Comparison of ENCODE assay signal across 9 mouse cellular contexts in the genomic region with DNA sequence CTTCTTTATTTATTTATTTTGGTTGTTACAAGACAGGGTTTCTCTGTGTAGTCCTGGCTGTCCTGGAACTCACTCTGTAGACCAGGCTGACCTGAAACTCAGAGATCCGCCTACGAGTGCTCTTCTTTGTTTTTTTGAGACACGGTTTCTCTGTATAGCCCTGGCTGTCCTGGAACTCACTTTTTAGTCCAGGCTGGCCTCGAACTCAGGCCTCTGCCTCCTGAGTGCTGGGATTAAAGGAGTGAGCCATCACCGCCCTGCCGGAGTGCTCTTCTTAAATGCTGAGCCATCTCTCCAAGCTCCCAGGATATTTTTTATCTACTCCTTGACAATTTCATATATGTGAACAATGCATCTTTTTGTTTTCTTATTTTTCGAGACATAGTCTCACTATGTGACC. TPM values are rescaled to one million over a fixed set of nuclear protein-coding genes. Genes with fewer than 3 reads are reported as not detected.
DNase-seq lines count a peak whose midpoint lies in the region; ATAC-seq and TF ChIP-seq lines count a peak whose summit lies in the region.
"Had no signal": no experiment of that assay in that cellular context is flagged by ENCODE, and none has a peak within 500 bp of the region (broad histone marks: within the 10 kb centered on the region; RNA-seq: fewer than 3 reads in every experiment).

No protein-coding gene starts in this region.

- no peaks in the 10 kb centered on the region for H3K27me3 ChIP-seq in heart, embryonic 12.5 days (replicated peaks)
- H3K27me3 ChIP-seq in stomach, embryonic 14.5 days (ENCODE audit: control insufficient read depth, insufficient read depth, low read length): no peaks in the 10 kb centered on the region
- no peaks in the 10 kb centered on the region for H3K27me3 ChIP-seq in stomach, postnatal 0 days (ENCODE audit: control insufficient read depth, insufficient read depth, low read length)
- H3K27me3 ChIP-seq in liver, embryonic 12.5 days (replicated peaks): no peaks in the 10 kb centered on the region

- no peak overlapping the region for H3K9ac ChIP-seq in heart, embryonic 12.5 days
- H3K9ac ChIP-seq in stomach, embryonic 14.5 days (replicated peaks; ENCODE audit: low read depth, low read length): no peak overlapping the region
- H3K9ac ChIP-seq in stomach, postnatal 0 days (ENCODE audit: low read length): no peak overlapping the region
- peak overlapping the region; percentile 82; the same call in 1 of the 2 replicates for H3K9ac ChIP-seq in liver, embryonic 12.5 days

- H3K4me2 ChIP-seq in heart, embryonic 12.5 days: peak overlapping the region; percentile 91; the same call in 1 of the 2 replicates
- H3K4me2 ChIP-seq in stomach, embryonic 14.5 days (replicated peaks; ENCODE audit: low read depth, low read length): peak overlapping the region; percentile 87
- H3K4me2 ChIP-seq in stomach, postnatal 0 days (replicated peaks; ENCODE audit: low read depth): no peak overlapping the region
- H3K4me2 ChIP-seq in liver, embryonic 12.5 days: peak overlapping the region; percentile 86

- no peaks in the 10 kb centered on the region for H3K9me3 ChIP-seq in heart, embryonic 12.5 days (replicated peaks)
- H3K9me3 ChIP-seq in stomach, embryonic 14.5 days (ENCODE audit: control insufficient read depth, low read depth, low read length): no peaks in the 10 kb centered on the region
- no peaks in the 10 kb centered on the region for H3K9me3 ChIP-seq in stomach, postnatal 0 days (ENCODE audit: control insufficient read depth, low read length)
- no peaks in the 10 kb centered on the region for H3K9me3 ChIP-seq in liver, embryonic 12.5 days (replicated peaks)

- peaks cover 44% of the 10 kb centered on the region for H3K36me3 ChIP-seq in heart, embryonic 12.5 days
- H3K36me3 ChIP-seq in stomach, embryonic 14.5 days (ENCODE audit: control insufficient read depth, insufficient read depth, low read length): peaks cover 32% of the 10 kb centered on the region
- H3K36me3 ChIP-seq in stomach, postnatal 0 days (ENCODE audit: control insufficient read depth, insufficient read depth, low read length): peaks cover 4% of the 10 kb centered on the region
- peaks cover 46% of the 10 kb centered on the region for H3K36me3 ChIP-seq in liver, embryonic 12.5 days

- WGBS in heart, embryonic 12.5 days: 84% methylated on average over 7 of the region's 7 CpGs
- 84% methylated on average over 7 of the region's 7 CpGs for WGBS in stomach, embryonic 14.5 days
- WGBS in stomach, postnatal 0 days: 88% methylated on average over 7 of the region's 7 CpGs
- WGBS in liver, embryonic 12.5 days (ENCODE audit: insufficient replicate concordance): 82% methylated on average over 7 of the region's 7 CpGs

- H3K4me1 ChIP-seq in heart, embryonic 12.5 days (replicated peaks): peaks cover 14% of the 10 kb centered on the region
- H3K4me1 ChIP-seq in stomach, embryonic 14.5 days (ENCODE audit: control insufficient read depth, insufficient read depth, low read length): peaks cover 8% of the 10 kb centered on the region
- H3K4me1 ChIP-seq in stomach, postnatal 0 days (replicated peaks; ENCODE audit: control insufficient read depth, insufficient read depth): no peaks in the 10 kb centered on the region
- H3K4me1 ChIP-seq in liver, embryonic 12.5 days: peaks cover 22% of the 10 kb centered on the region

- intact Hi-C loops in gastrocnemius, postnatal 14 days (cut with DNase I; ENCODE audit: low total_unique reads): no loop called here

- TF ChIP-seq EP300 in stomach, postnatal 0 days (optimal IDR thresholded peaks at IDR 0.05): no peak

- H3K4me3 ChIP-seq in heart, embryonic 12.5 days: no peak overlapping the region
- peak overlapping the region; percentile 57; the same call in 1 of the 2 replicates for H3K4me3 ChIP-seq in stomach, embryonic 14.5 days (ENCODE audit: low read depth, low read length)
- H3K4me3 ChIP-seq in stomach, postnatal 0 days (ENCODE audit: low read depth, low read length): no peak overlapping the region
- peak overlapping the region; percentile 83 for H3K4me3 ChIP-seq in liver, embryonic 12.5 days

- no peak for TF ChIP-seq CTCF in stomach, postnatal 0 days (IDR thresholded peaks at IDR 0.05; ENCODE audit: low read depth)

- H3K27ac ChIP-seq in heart, embryonic 12.5 days (ENCODE audit: poor library complexity, severe bottlenecking): no peak overlapping the region
- peak overlapping the region; percentile 61; the same call in 1 of the 2 replicates for H3K27ac ChIP-seq in stomach, embryonic 14.5 days (ENCODE audit: low read length)
- H3K27ac ChIP-seq in stomach, postnatal 0 days (replicated peaks): no peak overlapping the region
- no peak overlapping the region for H3K27ac ChIP-seq in liver, embryonic 12.5 days

- no peak for DNase-seq in heart, postnatal 4 days
- no peak for DNase-seq in stomach, postnatal 0 days (ENCODE audit: low spot score)
- DNase-seq in testis, postnatal 14 days (ENCODE audit: low spot score): peak; percentile 19
- no peak for DNase-seq in gastrocnemius, postnatal 14 days
- no peak for DNase-seq in right cerebral cortex, postnatal 10 days (ENCODE audit: low spot score in 2 of 2)
- DNase-seq: right cerebral cortex, postnatal 14 days had no signal

- no peak for ATAC-seq in heart, embryonic 12.5 days (ENCODE audit: insufficient number of reproducible peaks, low FRiP score)
- no peak for ATAC-seq in stomach, embryonic 14.5 days (ENCODE audit: insufficient number of reproducible peaks, insufficient read depth, low FRiP score, low read depth)
- no peak for ATAC-seq in stomach, postnatal 0 days (ENCODE audit: low FRiP score, low TSS enrichment)
- ATAC-seq in liver, embryonic 12.5 days: no peak

RNA-seq across cellular contexts. Expression of a gene that starts 0.6 kb away (rescaled TPM):
- 70.1 and 73.1 TPM in 2 replicates for polyA plus RNA-seq in heart, embryonic 12.5 days (2016; fragmentation: Nextera tagmentation; extraction: Ambion mirVana)
- 10 to 100 TPM; 75.7 to 83.6 TPM for total RNA-seq in heart, postnatal 4 days (2021)
- polyA plus RNA-seq in stomach, embryonic 14.5 days (2014; fragmentation: Nextera tagmentation; extraction: Ambion mirVana): 113 and 114 TPM in 2 replicates
- 66.4 and 70.6 TPM in 2 replicates for polyA plus RNA-seq in stomach, postnatal 0 days (2015; fragmentation: Nextera tagmentation; extraction: Ambion mirVana)
- polyA plus RNA-seq in liver, embryonic 12.5 days (2016; fragmentation: Nextera tagmentation; extraction: Ambion mirVana): 74.4 and 79.9 TPM in 2 replicates
- 10 to 100 TPM; 65.9 to 72.6 TPM for total RNA-seq in gastrocnemius, postnatal 14 days (2021)

RNA-seq across cellular contexts. Expression of a gene that starts 9.7 kb away (rescaled TPM):
- polyA plus RNA-seq in heart, embryonic 12.5 days (2016; fragmentation: Nextera tagmentation; extraction: Ambion mirVana): 108 and 115 TPM in 2 replicates
- total RNA-seq in heart, postnatal 4 days (2021): 10 to 100 TPM; 93.5 to 94.0 TPM
- polyA plus RNA-seq in stomach, embryonic 14.5 days (2014; fragmentation: Nextera tagmentation; extraction: Ambion mirVana): 120 and 121 TPM in 2 replicates
- 47.7 and 50.5 TPM in 2 replicates for polyA plus RNA-seq in stomach, postnatal 0 days (2015; fragmentation: Nextera tagmentation; extraction: Ambion mirVana)
- polyA plus RNA-seq in liver, embryonic 12.5 days (2016; fragmentation: Nextera tagmentation; extraction: Ambion mirVana): 78.6 and 81.6 TPM in 2 replicates
- total RNA-seq in gastrocnemius, postnatal 14 days (2021): 10 to 100 TPM; 58.8 to 59.5 TPM

RNA-seq across cellular contexts. Expression of a gene that starts 16.5 kb away (rescaled TPM):
- 78.0 and 84.2 TPM in 2 replicates for polyA plus RNA-seq in heart, embryonic 12.5 days (2016; fragmentation: Nextera tagmentation; extraction: Ambion mirVana)
- total RNA-seq in heart, postnatal 4 days (2021): 100 to 1,000 TPM; 108 to 109 TPM
- polyA plus RNA-seq in stomach, embryonic 14.5 days (2014; fragmentation: Nextera tagmentation; extraction: Ambion mirVana): 49.5 and 54.4 TPM in 2 replicates
- 22.2 and 22.7 TPM in 2 replicates for polyA plus RNA-seq in stomach, postnatal 0 days (2015; fragmentation: Nextera tagmentation; extraction: Ambion mirVana)
- 48.0 and 52.1 TPM in 2 replicates for polyA plus RNA-seq in liver, embryonic 12.5 days (2016; fragmentation: Nextera tagmentation; extraction: Ambion mirVana)
- 10 to 100 TPM; 85.9 to 92.0 TPM for total RNA-seq in gastrocnemius, postnatal 14 days (2021)

RNA-seq across cellular contexts. Expression of a gene that starts 27.4 kb away (rescaled TPM):
- 67.2 and 68.6 TPM in 2 replicates for polyA plus RNA-seq in heart, embryonic 12.5 days (2016; fragmentation: Nextera tagmentation; extraction: Ambion mirVana)
- 100 to 1,000 TPM; 217 to 229 TPM for total RNA-seq in heart, postnatal 4 days (2021)
- 38.7 and 43.7 TPM in 2 replicates for polyA plus RNA-seq in stomach, embryonic 14.5 days (2014; fragmentation: Nextera tagmentation; extraction: Ambion mirVana)
- polyA plus RNA-seq in stomach, postnatal 0 days (2015; fragmentation: Nextera tagmentation; extraction: Ambion mirVana): 19.2 and 21.8 TPM in 2 replicates
- 9.8 and 10.9 TPM in 2 replicates for polyA plus RNA-seq in liver, embryonic 12.5 days (2016; fragmentation: Nextera tagmentation; extraction: Ambion mirVana)
- total RNA-seq in gastrocnemius, postnatal 14 days (2021): 100 to 1,000 TPM; 118 to 125 TPM

RNA-seq across cellular contexts. Expression of a gene that starts 45.5 kb away (rescaled TPM):
- polyA plus RNA-seq in heart, embryonic 12.5 days (2016; fragmentation: Nextera tagmentation; extraction: Ambion mirVana): 96.5 and 99.1 TPM in 2 replicates
- 10 to 100 TPM; 43.9 to 45.6 TPM for total RNA-seq in heart, postnatal 4 days (2021)
- polyA plus RNA-seq in stomach, embryonic 14.5 days (2014; fragmentation: Nextera tagmentation; extraction: Ambion mirVana): 64.0 and 64.9 TPM in 2 replicates
- 37.2 and 46.7 TPM in 2 replicates for polyA plus RNA-seq in stomach, postnatal 0 days (2015; fragmentation: Nextera tagmentation; extraction: Ambion mirVana)
- 17.7 and 18.8 TPM in 2 replicates for polyA plus RNA-seq in liver, embryonic 12.5 days (2016; fragmentation: Nextera tagmentation; extraction: Ambion mirVana)
- total RNA-seq in gastrocnemius, postnatal 14 days (2021): 1 to 10 TPM; 4.1 to 4.6 TPM

Comparison
In these comparisons a context has a peak if more than half of its experiments do, and no peak if none do; other contexts are left out.
1. H3K4me3 ChIP-seq: peak in stomach, embryonic 14.5 days (single experiment) and liver, embryonic 12.5 days (single experiment); none in heart, embryonic 12.5 days (single experiment) and stomach, postnatal 0 days (single experiment).